Mouse (Mus musculus) cortical plate, adult 2 months (tissue): ENCODE measurements at regions not wholly inside any gene's neighbourhood (a gene's known extent, or its start where the extent isn't known, plus 50 kb on each side); places are given as distances from the start of the nearest gene placed in this dataset.

Experiments used
- CTCF ChIP-seq: fragments of 200-500 bp; IDR thresholded peaks from 2 replicates; pipeline ENCODE4 v1.5.1; 2011; ENCODE audit warnings: mild to moderate bottlenecking, control low read depth, low read length; ENCODE audit not compliant: insufficient read depth; ENCODE audit errors: extremely low read depth
- POLR2A ChIP-seq: fragments of 200-500 bp; IDR thresholded peaks from 2 replicates; pipeline ENCODE4 v1.6.1; 2011; ENCODE audit warnings: mild to moderate bottlenecking, low read length, control low read depth; ENCODE audit not compliant: insufficient read depth; ENCODE audit errors: extremely low read depth

DNA sequence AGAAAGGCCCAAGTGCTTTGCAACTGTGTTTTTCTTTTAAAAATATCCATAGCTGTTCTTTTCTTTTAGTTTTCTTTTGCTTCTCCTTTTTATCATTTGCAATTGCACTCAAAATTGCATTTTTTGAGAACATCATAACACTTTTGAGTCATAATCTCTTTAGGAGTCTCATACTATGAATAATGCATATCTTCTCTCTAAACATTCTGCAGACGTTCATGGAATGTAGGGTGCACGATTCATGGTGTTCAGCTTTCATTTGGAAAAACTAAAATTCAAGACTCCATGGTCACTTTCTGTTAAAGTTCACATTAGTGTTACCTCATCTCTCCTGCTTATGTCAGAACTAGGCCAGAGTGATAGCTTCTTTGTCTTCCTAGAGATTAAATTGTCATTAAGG lies 200.8 kb upstream of the Stxbp5 start:
- TF ChIP-seq POLR2A = no peak
- no peak for TF ChIP-seq CTCF
